Comparison of ENCODE assay signal across 9 mouse cellular contexts in genomic region chr11:113778733-113779679, GRCm38 (mm10). TPM values are rescaled to one million over a fixed set of nuclear protein-coding genes. Genes with fewer than 3 reads are reported as not detected.
DNase-seq lines count a peak whose midpoint lies in the region; ATAC-seq and TF ChIP-seq lines count a peak whose summit lies in the region.
"Had no signal": no experiment of that assay in that cellular context is flagged by ENCODE, and none has a peak within 500 bp of the region (broad histone marks: within the 10 kb centered on the region; RNA-seq: fewer than 3 reads in every experiment).

No protein-coding gene starts in this region.

- 0 out of 2 replicates have a peak, but pooled peaks have one; percentile 36 for ATAC-seq in heart, embryonic 15.5 days (replicated peaks; ENCODE audit: insufficient number of reproducible peaks, insufficient read depth, low FRiP score, low read depth)
- ATAC-seq in limb, embryonic 12.5 days (ENCODE audit: insufficient number of reproducible peaks, insufficient read depth, low FRiP score, low TSS enrichment, low read depth), result no peak
- ATAC-seq in stomach, embryonic 15.5 days (ENCODE audit: insufficient read depth, low FRiP score, low read depth), result no peak

- DNase-seq in left cerebral cortex, adult 2 months (ENCODE audit: extremely low spot score in 1 of 2, low spot score in 2 of 2), result no peak
- no peak for DNase-seq in left cerebral cortex, adult 8-10 months (ENCODE audit: low spot score in 2 of 2)
- DNase-seq in embryo, embryonic 10 days (ENCODE audit: low spot score), result peak; percentile 62
- DNase-seq in layer of hippocampus, adult 18-20 months (ENCODE audit: low spot score in 2 of 2), result no peak
- DNase-seq in cerebellum, adult 11-12 months, result no peak

- peaks cover 13% of the 10 kb centered on the region for H3K4me1 ChIP-seq in heart, embryonic 15.5 days (replicated peaks)
- peaks cover 40% of the 10 kb centered on the region for H3K4me1 ChIP-seq in limb, embryonic 12.5 days (replicated peaks)
- peaks cover 27% of the 10 kb centered on the region for H3K4me1 ChIP-seq in stomach, embryonic 15.5 days

- intact Hi-C loops in left cerebral cortex, adult 2 months (cut with DNase I), result no loop called here

- peak overlapping the region; percentile 40 for H3K27ac ChIP-seq in left cerebral cortex, adult 2 months
- H3K27ac ChIP-seq in heart, embryonic 15.5 days, result peak overlapping the region; percentile 2; the same call in 1 of the 2 replicates
- peak overlapping the region; percentile 25; the same call in 1 of the 2 replicates for H3K27ac ChIP-seq in limb, embryonic 12.5 days
- H3K27ac ChIP-seq in stomach, embryonic 15.5 days, result peak overlapping the region; percentile 38

- H3K4me2 ChIP-seq in heart, embryonic 15.5 days, result no peak overlapping the region
- H3K4me2 ChIP-seq in limb, embryonic 12.5 days, result peak overlapping the region; percentile 17; the same call in 1 of the 2 replicates
- no peak overlapping the region for H3K4me2 ChIP-seq in stomach, embryonic 15.5 days

- H3K9ac ChIP-seq in heart, embryonic 15.5 days, result no peak overlapping the region
- no peak overlapping the region for H3K9ac ChIP-seq in limb, embryonic 12.5 days (replicated peaks)
- no peak overlapping the region for H3K9ac ChIP-seq in stomach, embryonic 15.5 days

- H3K9me3 ChIP-seq in heart, embryonic 15.5 days (replicated peaks), result no peaks in the 10 kb centered on the region
- no peaks in the 10 kb centered on the region for H3K9me3 ChIP-seq in limb, embryonic 12.5 days
- H3K9me3 ChIP-seq in stomach, embryonic 15.5 days, result no peaks in the 10 kb centered on the region
- H3K9me3 ChIP-seq: G1E had no signal

- peak; percentile 46 for TF ChIP-seq CTCF in left cerebral cortex, adult 2 months (IDR thresholded peaks at IDR 0.05)

- WGBS in heart, embryonic 15.5 days, result 37% methylated on average over 20 of the region's 20 CpGs
- WGBS in limb, embryonic 12.5 days, result 36% methylated on average over 20 of the region's 20 CpGs
- WGBS in stomach, embryonic 15.5 days, result 43% methylated on average over 20 of the region's 20 CpGs

- H3K27me3 ChIP-seq in heart, embryonic 15.5 days, result no peaks in the 10 kb centered on the region
- no peaks in the 10 kb centered on the region for H3K27me3 ChIP-seq in limb, embryonic 12.5 days
- no peaks in the 10 kb centered on the region for H3K27me3 ChIP-seq in stomach, embryonic 15.5 days (replicated peaks)

- no peak overlapping the region for H3K4me3 ChIP-seq in left cerebral cortex, adult 2 months
- H3K4me3 ChIP-seq in heart, embryonic 15.5 days, result no peak overlapping the region
- no peak overlapping the region for H3K4me3 ChIP-seq in limb, embryonic 12.5 days (replicated peaks)
- no peak overlapping the region for H3K4me3 ChIP-seq in stomach, embryonic 15.5 days (replicated peaks)

- no peaks in the 10 kb centered on the region for H3K36me3 ChIP-seq in heart, embryonic 15.5 days
- H3K36me3 ChIP-seq in limb, embryonic 12.5 days, result no peaks in the 10 kb centered on the region
- no peaks in the 10 kb centered on the region for H3K36me3 ChIP-seq in stomach, embryonic 15.5 days
- H3K36me3 ChIP-seq: G1E had no signal

RNA-seq across cellular contexts. Expression of gene Cdc42ep4, which starts 27.3 kb away (rescaled TPM):
- 10 to 100 TPM; 25.6 to 28.8 TPM for total RNA-seq in left cerebral cortex, adult 2 months (2021)
- total RNA-seq in left cerebral cortex, adult 8-10 months (2022), result 10 to 100 TPM; 30.5 to 32.6 (median 31.8) TPM
- 21.2 and 32.3 TPM in 2 replicates for polyA plus RNA-seq in heart, embryonic 15.5 days (2015; fragmentation: Nextera tagmentation; extraction: Ambion mirVana)
- polyA plus RNA-seq in limb, embryonic 12.5 days (2016; fragmentation: Nextera tagmentation; extraction: Ambion mirVana), result 119 and 120 TPM in 2 replicates
- 51.6 and 59.6 TPM in 2 replicates for polyA plus RNA-seq in stomach, embryonic 15.5 days (2015; fragmentation: Nextera tagmentation; extraction: Ambion mirVana)
- total RNA-seq in layer of hippocampus, adult 18-20 months (2021), result 10 to 100 TPM; 32.4 to 32.7 TPM
